Mouse (Mus musculus) bone marrow, adult 2 months (tissue): Measurements from ENCODE around the gene Dok1. TPM values are rescaled to one million over a fixed set of nuclear protein-coding genes. Genes with fewer than 3 reads are reported as not detected.
A peak's percentile ranks its signal among the peaks of the same experiment; 100 is the strongest.

ENCODE experiments used
- H3K27ac ChIP-seq: fragments of 200-500 bp; 2 replicates; pipeline ENCODE4 v1.5.1; 2012; ENCODE audit warnings: low read depth, mild to moderate bottlenecking, control low read depth, inconsistent platforms, low read length; ENCODE audit not compliant: control insufficient read depth, poor library complexity, insufficient read depth
- H3K4me1 ChIP-seq: fragments of 200-500 bp; 2 replicates; pipeline ENCODE4 v1.6.1; 2011; ENCODE audit warnings: low read length; ENCODE audit not compliant: control insufficient read depth, insufficient read depth
- H3K4me3 ChIP-seq: fragments of 200-500 bp; replicated peaks from 2 replicates; pipeline ENCODE3; 2011; ENCODE audit warnings: mild to moderate bottlenecking, low read depth, low read length, control low read depth; ENCODE audit not compliant: control insufficient read depth
- CTCF ChIP-seq: fragments of 200-500 bp; IDR thresholded peaks from 2 replicates; pipeline ENCODE4 v1.5.1; 2011; ENCODE audit warnings: low read length, control low read depth; ENCODE audit not compliant: control insufficient read depth, insufficient read depth
- POLR2A ChIP-seq: fragments of 200-500 bp; IDR thresholded peaks from 2 replicates; pipeline ENCODE4 v1.6.1; 2011; ENCODE audit warnings: low read depth, mild to moderate bottlenecking, control low read depth, low read length, borderline replicate concordance; ENCODE audit not compliant: control insufficient read depth
- WGBS: fragments of 180-500 bp; shearing (Covaris S2); methylation state at CpG from one replicate; pipeline ENCODE4 v1.1.7; 2018; 5-methylcytosine and 5-hydroxymethylcytosine counted together
- polyA plus RNA-seq: library from polyadenylated mRNA; stranded (reverse); fragments of >200 nt; gene quantifications from 2 replicates; pipeline ENCODE4 v1.2.4, GENCODE M21; 2011; ENCODE audit warnings: low replicate concordance; ENCODE audit not compliant: missing spikeins, insufficient read depth, insufficient read length

Gene Dok1
- polyA plus RNA-seq, 1 experiment = 39.6 TPM

- WGBS = 9% methylated on average over 7 of the region's 7 CpGs
- H3K4me1 ChIP-seq = peaks cover 12% of the 10 kb centered on the region
- no peak for TF ChIP-seq CTCF
- TF ChIP-seq POLR2A = peak; percentile 35; the same call in 1 of the 2 replicates
- H3K27ac ChIP-seq = peak overlapping the region; percentile 61
- peak overlapping the region; percentile 33 for H3K4me3 ChIP-seq
Observed at GRCm38 (mm10) chr6:83004872-83005271, 28.4 kb downstream of the Dok1 start.

GRCm38 (mm10) chr6:83004309-83004708, 29.0 kb downstream of the Dok1 start:
- Histone ChIP-seq H3K27ac (peak overlapping the region; percentile 35; the same call in 1 of the 2 replicates), H3K4me3 (peak overlapping the region; percentile 33)

GRCm38 (mm10) chr6:83003850-83004249, 29.4 kb downstream of the Dok1 start:
- no peak overlapping the region for H3K4me3 ChIP-seq
- H3K4me1 ChIP-seq = peaks cover 12% of the 10 kb centered on the region
- 60% methylated on average over 5 of the region's 5 CpGs for WGBS
- TF ChIP-seq CTCF = no peak
- no peak for TF ChIP-seq POLR2A
- H3K27ac ChIP-seq = peak overlapping the region; percentile 35; the same call in 1 of the 2 replicates

More at GRCm38 (mm10) chr6:83004309-83004708, 29.0 kb downstream of the Dok1 start:
- no peak for TF ChIP-seq POLR2A
- TF ChIP-seq CTCF = no peak
- H3K4me1 ChIP-seq = peaks cover 12% of the 10 kb centered on the region
- WGBS = 41% methylated on average over 2 of the region's 2 CpGs

GRCm38 (mm10) chr6:83003082-83003481, 30.2 kb downstream of the Dok1 start:
- TF ChIP-seq POLR2A = no peak
- Histone ChIP-seq H3K4me3 (no peak overlapping the region), H3K4me1 (peaks cover 11% of the 10 kb centered on the region), H3K27ac (no peak overlapping the region)
- 80% methylated on average over 1 of the region's 1 CpGs for WGBS

GRCm38 (mm10) chr6:82999986-83000385, 33.3 kb downstream of the Dok1 start:
- 90% methylated on average over 8 of the region's 8 CpGs for WGBS
- Histone ChIP-seq H3K4me3 (no peak overlapping the region), H3K27ac (no peak overlapping the region), H3K4me1 (peaks cover 11% of the 10 kb centered on the region)
- no peak for TF ChIP-seq CTCF
- TF ChIP-seq POLR2A = no peak

GRCm38 (mm10) chr6:82998326-82998725, 34.9 kb downstream of the Dok1 start:
- TF ChIP-seq POLR2A (no peak), CTCF (peak; percentile 48; the same call in 1 of the 2 replicates)
- Histone ChIP-seq H3K4me3 (no peak overlapping the region), H3K4me1 (peaks cover 9% of the 10 kb centered on the region), H3K27ac (peak overlapping the region; percentile 80)
- WGBS = 73% methylated on average over 4 of the region's 4 CpGs

GRCm38 (mm10) chr6:82997511-82998102, 35.7 kb downstream of the Dok1 start:
- Histone ChIP-seq H3K4me1 (peaks cover 9% of the 10 kb centered on the region), H3K27ac (peak overlapping the region; percentile 90), H3K4me3 (no peak overlapping the region)
- WGBS = 12% methylated on average over 7 of the region's 7 CpGs
- no peak for TF ChIP-seq POLR2A

GRCm38 (mm10) chr6:82996740-82997315, 36.4 kb downstream of the Dok1 start:
- Histone ChIP-seq H3K27ac (peak overlapping the region; percentile 90), H3K4me3 (peak overlapping the region; percentile 39), H3K4me1 (peaks cover 9% of the 10 kb centered on the region)
- TF ChIP-seq CTCF = peak; percentile 97
- TF ChIP-seq POLR2A = no peak
- WGBS = under 1% methylated on average over 11 of the region's 11 CpGs

GRCm38 (mm10) chr6:82994372-82994771, 38.9 kb downstream of the Dok1 start:
- no peak overlapping the region for H3K27ac ChIP-seq
- 69% methylated on average over 7 of the region's 7 CpGs for WGBS
- H3K4me3 ChIP-seq = no peak overlapping the region
- TF ChIP-seq POLR2A = no peak
- TF ChIP-seq CTCF = no peak
- H3K4me1 ChIP-seq = peaks cover 9% of the 10 kb centered on the region
